Mouse (Mus musculus) lung, postnatal 14 days (tissue): ENCODE measurements around the gene Stard5.

Source experiments
- DNase-seq: peaks from one replicate; pipeline ENCODE4 v3.0.0; 2021

Stard5 gene

GRCm38 (mm10) chr7:83635726-83636125 lies 4.0 kb downstream of the Stard5 start:
- DNase-seq = no peak

GRCm38 (mm10) chr7:83636425-83636824 lies 4.7 kb downstream of the Stard5 start:
- no peak for DNase-seq

DNA sequence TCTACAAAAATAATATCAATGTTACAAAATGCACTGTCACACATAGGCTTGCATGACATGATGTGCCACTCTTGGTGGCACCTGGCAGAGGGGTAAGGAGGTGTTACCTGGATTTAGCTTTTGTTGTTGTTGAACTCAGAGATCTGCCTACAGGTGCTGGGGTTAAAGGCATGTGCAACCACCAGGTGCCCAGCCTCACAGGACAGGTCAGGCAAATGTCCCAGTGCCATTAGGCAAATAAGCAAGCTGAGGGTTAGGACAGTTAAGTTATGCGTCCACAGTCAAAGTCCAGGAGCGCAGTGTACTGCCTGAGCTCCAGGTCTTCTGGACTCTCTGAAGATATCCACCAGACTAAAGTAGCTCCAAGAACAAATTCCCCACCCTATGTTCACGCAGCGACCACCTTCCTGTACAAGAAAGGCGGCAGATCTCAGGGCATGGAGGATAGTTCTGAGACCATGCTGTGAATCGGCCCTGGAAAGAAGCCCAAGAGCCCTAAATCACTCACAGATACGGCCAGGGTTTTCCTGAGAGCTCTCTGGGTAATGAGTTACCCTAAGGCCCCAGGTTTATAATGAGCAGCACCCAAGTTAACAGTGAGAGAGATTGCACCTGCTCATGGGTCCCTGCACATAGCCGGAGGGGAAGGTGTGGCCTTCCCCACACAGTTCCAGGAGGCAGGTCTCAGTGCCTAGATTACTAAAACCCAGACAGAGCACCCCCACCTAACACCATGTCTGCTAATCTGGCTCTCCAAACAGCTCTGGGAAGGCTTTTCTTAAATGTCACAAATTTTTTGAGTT lies 6.2 kb downstream of the Stard5 start:
- DNase-seq = no peak

DNA sequence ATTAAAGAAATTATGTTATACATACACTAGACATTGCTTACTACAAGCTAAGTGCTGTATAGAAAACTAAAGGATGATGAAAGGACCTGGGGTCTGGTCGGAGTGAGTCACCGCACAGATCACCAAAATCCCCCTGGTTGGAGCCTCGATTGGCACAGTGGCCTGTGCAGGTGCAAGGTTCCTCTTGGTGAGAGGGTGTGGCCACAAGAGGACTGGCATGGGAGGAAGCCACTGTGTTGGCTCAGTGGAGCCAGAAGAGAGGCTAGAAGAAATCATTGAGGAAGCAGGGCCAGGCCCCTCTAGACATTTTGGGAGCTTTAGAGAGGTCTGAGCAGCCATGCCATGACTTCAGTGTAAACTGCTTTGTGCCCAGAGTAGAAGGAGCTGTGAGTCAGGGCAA lies 7.3 kb downstream of the Stard5 start:
- DNase-seq = no peak

DNA sequence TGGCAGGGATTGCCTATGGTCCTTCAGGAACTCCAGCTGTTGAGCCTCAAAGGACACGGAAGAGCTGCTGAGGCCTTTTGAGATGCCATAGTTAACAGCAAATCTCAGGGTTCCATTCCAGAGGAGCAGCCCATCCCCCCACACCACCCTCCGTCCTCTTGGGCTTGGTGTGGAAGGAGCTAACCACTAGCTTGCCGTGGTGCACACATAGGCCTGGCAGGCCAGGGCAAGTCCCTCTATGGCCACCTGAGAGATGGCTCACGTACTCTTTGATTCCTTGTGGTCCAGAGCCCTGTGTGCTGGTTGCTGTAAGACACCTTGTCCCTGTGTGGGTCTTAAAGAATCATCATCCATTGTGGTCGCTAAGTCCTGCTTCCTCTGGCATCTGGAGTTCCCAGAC lies 8.8 kb downstream of the Stard5 start:
- no peak for DNase-seq

GRCm38 (mm10) chr7:83641163-83641562 lies 9.4 kb downstream of the Stard5 start:
- no peak for DNase-seq

DNA sequence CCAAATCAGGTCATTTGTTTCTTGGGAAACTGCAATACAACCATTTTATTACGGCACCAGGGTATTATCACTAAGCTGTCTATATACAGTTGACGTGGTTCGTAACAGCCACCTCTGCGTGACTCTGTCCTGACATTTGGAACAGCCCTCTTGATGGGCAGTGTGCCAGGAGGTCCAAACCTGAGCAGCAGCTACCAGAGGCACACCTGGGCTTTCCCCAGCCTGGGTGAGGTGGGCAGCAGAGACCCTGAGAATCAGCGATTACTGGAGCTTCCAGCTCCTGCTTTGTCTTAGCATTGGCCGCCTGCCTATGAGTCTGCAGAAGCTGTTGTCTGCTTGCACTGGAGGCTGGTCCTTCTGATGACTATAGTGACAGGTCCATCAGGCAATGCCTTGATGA lies 11.8 kb downstream of the Stard5 start:
- no peak for DNase-seq

DNA sequence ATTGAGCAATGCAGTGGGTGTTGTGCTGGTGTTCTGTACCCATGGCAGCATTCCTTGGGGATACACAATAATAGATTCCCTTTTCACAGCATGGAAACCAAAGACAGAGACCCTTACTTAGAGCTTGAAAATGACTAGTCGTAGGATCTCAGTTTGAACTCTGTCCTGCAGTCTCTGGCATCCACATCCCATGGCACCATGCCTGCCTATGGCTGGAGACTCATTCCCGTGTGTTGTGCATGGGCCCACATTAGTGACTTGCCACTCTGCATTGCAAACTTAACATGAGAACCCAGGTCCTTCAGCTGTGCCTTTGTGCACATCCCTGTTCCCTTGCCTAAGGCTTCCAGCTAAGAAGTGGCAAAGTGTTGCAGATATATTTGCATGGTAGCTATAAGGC lies 13.0 kb downstream of the Stard5 start:
- DNase-seq = no peak

DNA sequence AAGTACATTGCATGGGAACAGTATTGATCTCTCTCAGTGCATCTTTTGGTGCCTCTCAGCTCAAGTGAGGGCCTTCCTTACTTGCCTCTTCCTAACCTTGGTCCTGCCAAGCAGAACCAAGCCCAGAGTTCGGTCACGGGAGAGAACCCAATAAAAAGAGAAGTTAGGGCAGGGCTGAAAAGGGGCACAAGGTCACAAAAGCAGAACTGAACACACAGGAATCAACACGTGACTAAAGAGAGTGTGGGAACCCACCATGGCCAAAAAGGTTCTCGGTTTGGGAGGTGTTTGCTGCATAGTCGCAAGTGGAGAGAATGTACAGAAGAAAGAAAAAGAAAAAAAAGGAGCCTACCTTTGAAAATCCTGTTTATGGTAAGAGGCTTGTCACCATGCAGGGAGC lies 13.7 kb downstream of the Stard5 start:
- no peak for DNase-seq

DNA sequence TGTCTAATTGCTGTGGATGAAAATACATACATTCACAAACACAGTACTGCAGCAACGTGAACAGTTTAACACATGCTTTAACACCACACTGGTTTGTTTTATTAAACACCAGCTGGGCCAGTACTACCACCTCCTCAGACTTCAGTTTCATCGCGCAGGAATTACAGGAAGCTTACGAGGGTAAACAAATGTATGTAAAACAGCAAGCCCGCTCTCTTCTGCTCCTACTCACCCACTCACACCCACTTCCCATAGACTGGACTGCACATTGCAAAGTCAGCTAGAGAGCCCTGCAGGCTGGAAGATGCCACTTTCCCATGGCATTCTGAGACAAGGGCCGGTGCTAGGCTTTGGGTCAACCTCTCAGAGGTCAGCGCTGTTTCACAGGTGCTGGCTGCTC lies 17.0 kb downstream of the Stard5 start:
- no peak for DNase-seq

DNA sequence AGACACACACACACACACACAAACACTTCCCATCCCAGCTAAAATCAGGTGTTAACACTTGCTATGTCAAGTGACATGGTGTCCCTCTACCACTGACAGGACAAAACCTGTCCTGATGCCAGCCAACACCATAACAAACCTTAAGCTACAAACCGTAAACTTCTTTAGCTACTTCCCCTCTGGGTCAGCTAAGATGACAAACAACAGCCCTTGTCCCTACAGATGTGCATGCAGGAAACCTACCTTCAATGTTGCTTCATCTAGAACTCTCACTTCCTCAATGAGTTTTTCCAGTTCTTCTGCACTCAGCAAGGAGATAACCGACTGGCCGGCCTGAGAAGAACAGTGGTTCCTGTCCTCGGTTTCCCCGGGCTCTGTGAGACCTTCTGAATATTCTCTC lies 18.9 kb downstream of the Stard5 start:
- DNase-seq = no peak

GRCm38 (mm10) chr7:83652498-83652897 lies 20.7 kb downstream of the Stard5 start:
- no peak for DNase-seq

DNA sequence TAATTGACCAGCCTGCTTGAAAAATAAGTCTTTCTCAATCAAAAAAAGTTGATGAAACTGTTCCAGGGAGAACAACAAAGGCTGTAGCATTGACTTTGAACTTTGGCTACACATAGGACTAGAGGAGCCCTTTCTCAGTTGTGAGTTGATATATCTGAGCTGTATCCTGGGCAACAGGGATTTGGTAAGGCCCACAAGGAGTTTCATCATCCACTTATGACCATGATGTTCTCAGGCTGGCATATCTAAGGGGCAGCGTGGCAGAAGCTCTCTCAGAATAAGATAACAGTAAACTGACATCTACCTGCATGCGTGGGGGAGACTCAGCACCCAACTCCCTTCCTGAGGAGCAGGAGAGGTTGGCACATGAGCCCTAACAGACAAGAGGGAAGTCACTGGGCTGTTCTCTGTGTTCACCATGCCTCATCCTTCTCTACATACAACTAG lies 21.9 kb downstream of the Stard5 start:
- DNase-seq = no peak

- DNase-seq = no peak
Measured at GRCm38 (mm10) chr7:83654196-83654595, 22.4 kb downstream of the Stard5 start.

GRCm38 (mm10) chr7:83654938-83655630 lies 23.3 kb downstream of the Stard5 start:
- DNase-seq = peak; percentile 48

DNA sequence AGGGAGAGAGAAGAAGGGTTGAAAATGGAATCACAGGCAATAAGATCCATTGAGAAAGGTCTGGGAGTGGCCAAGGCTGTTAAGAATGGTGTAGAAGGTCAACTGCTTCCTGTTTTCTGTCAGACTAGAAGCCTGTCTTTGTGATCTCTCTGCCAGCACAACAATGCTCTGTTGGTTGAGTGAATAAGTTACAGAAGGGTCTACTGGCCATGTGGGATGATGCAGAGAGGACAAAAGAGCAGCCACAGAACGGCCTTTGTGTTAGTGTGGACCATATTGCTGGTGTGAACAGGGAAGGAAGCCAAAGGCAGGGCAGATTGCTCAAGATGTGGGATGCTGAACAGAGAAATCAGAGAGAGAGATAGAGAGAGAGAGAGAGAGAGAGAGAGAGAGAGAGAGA lies 27.0 kb downstream of the Stard5 start:
- no peak for DNase-seq

DNA sequence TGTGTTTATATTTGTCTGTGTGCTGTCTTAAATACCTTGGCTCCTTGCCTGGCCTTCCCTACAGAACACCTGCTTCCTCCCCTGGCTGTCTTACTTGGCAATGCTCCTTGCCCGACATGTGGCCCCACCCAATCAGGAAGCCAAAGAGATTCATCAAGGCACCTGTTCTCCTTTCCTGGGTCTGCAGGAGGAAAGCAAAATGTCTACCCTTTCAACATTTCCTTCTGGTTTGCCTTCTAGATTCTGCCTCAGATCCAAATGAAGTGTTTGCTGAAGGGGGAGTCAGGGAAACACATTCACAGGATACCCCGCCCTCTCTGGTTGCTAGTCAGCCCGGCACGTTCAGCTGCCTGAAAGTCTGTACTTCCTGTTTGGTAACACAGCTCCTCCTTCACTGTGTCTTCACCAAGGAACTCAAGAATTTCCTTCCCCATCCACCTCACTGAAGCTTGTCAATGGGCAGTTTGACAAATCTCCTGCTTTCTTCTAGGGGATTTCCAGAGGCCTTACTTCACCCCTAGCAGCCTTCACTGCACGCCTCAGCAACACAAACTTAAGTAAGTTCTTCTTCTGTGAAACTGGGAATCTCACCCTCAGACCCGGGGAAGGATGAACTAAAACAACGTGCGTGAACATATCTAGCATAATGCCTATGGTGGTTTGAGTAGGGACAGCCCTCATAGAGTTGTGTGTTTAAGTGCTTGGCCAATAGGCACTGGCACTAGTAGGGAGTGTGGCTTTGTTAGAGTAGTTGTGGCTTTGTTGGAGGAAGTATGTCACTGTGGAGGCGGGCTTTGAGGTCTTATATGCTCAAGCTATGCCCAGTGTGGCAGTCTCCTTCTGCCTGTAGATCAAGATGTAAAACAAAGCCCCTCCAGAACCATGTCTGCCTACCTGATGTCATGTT lies 27.7 kb downstream of the Stard5 start:
- DNase-seq = peak; percentile 26

DNA sequence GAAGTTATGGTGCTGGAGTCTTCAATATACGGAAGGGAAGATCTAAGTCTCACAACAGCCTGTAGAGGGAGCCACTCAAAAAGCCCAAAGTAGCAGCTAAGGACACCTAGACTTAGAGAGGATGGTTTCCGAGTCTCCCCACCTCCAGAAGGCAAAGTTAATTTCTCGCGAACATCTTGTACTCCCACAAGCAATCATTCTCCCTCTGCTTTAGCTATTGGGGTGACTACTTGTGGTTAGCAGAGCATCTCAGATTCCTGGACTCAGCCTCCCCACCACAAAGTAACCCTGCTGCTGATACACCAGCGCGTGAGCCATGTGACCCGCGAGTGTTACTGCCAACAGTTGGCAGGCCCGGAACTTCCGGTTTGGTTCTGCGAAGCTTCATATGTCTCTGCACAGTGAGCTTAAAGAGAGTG lies 28.5 kb downstream of the Stard5 start:
- DNase-seq = no peak

- no peak for DNase-seq
Measured at GRCm38 (mm10) chr7:83661031-83661430, 29.3 kb downstream of the Stard5 start.

- DNase-seq = no peak
Measured at GRCm38 (mm10) chr7:83661763-83662162, 30.0 kb downstream of the Stard5 start.

GRCm38 (mm10) chr7:83662711-83663375 lies 31.1 kb downstream of the Stard5 start:
- DNase-seq = no peak

DNA sequence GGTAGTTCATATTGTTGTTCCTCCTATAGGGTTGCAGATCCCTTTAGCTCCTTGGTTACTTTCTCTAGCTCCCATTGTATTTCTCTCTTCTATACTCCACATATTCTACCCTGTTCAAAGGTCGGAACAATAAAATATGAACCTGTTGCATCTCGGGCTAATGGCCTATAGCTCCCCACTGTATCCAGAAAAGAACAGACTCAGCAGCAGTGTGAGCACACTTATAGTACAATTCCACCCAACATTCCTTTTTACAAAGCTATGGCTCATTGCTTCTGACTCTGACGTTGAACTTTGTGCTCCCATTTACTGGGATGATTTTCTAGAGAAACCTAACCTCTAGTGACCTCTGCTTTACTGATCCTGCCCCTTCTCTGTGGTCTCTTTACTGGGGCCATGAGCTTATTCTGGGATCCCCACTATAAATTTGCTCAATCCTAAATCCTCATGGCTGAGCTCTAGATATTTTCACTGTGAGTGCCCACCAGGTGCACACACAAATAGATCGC lies 34.4 kb downstream of the Stard5 start:
- no peak for DNase-seq
